Mouse (Mus musculus) limb, embryonic 11.5 days (tissue): ENCODE measurements at regions not wholly inside any gene's neighbourhood (a gene's known extent, or its start where the extent isn't known, plus 50 kb on each side); places are given as distances from the start of the nearest gene placed in this dataset.
A peak's percentile ranks its signal among the peaks of the same experiment; 100 is the strongest.

ENCODE experiments used
- ATAC-seq: fragments of 200-750 bp; cut with Nextera tagmentation; 2 replicates; pipeline ENCODE4 v1.8.0; 2017; ENCODE audit warnings: low read depth; ENCODE audit not compliant: insufficient number of reproducible peaks, low FRiP score, low TSS enrichment
- DNase-seq: peaks from one replicate; pipeline ENCODE4 v3.0.0-alpha.2; 2015; ENCODE audit warnings: low spot score
- H3K27ac ChIP-seq: fragments of 300-500 bp; sonication (generic); replicated peaks from 2 replicates; pipeline ENCODE4 v1.5.1; 2014; ENCODE audit warnings: low read depth, mild to moderate bottlenecking, low read length
- H3K27me3 ChIP-seq: fragments of 300-500 bp; sonication (generic); 2 replicates; pipeline ENCODE4 v1.6.1; 2014; ENCODE audit warnings: mild to moderate bottlenecking, low read length, mixed read lengths; ENCODE audit not compliant: control insufficient read depth, insufficient read depth
- H3K36me3 ChIP-seq: fragments of 300-500 bp; sonication (generic); 2 replicates; pipeline ENCODE4 v1.6.1; 2014; ENCODE audit warnings: mild to moderate bottlenecking, low read length, moderate library complexity, mixed read lengths; ENCODE audit not compliant: control insufficient read depth, insufficient read depth
- H3K4me1 ChIP-seq: fragments of 300-500 bp; sonication (generic); 2 replicates; pipeline ENCODE4 v1.6.1; 2014; ENCODE audit warnings: low read length, mixed read lengths; ENCODE audit not compliant: control insufficient read depth, insufficient read depth
- H3K4me2 ChIP-seq: fragments of 300-500 bp; sonication (generic); 2 replicates; pipeline ENCODE4 v1.6.1; 2014; ENCODE audit warnings: low read depth, mild to moderate bottlenecking, moderate library complexity; ENCODE audit not compliant: severe bottlenecking
- H3K4me3 ChIP-seq: fragments of 300-500 bp; sonication (generic); 2 replicates; pipeline ENCODE4 v1.5.1; 2014; ENCODE audit warnings: low read depth, low read length
- H3K9ac ChIP-seq: fragments of 300-500 bp; sonication (generic); 2 replicates; pipeline ENCODE4 v1.6.1; 2014; ENCODE audit warnings: mild to moderate bottlenecking, low read length
- H3K9me3 ChIP-seq: fragments of 300-500 bp; sonication (generic); 2 replicates; pipeline ENCODE4 v1.6.1; 2016; ENCODE audit warnings: low read length; ENCODE audit not compliant: control insufficient read depth
- WGBS: fragments of 180-500 bp; shearing (Covaris S2); extraction: QIAGEN DNeasy Blood & Tissue Kit; methylation state at CpG from one replicate; pipeline ENCODE4 v1.1.7; 2014; 5-methylcytosine and 5-hydroxymethylcytosine counted together

- no peaks in the 10 kb centered on the region for H3K27me3 ChIP-seq
- no peak for ATAC-seq
- no peaks in the 10 kb centered on the region for H3K9me3 ChIP-seq
- no peak overlapping the region for H3K4me2 ChIP-seq
- no peak overlapping the region for H3K9ac ChIP-seq
- WGBS, result 85% methylated on average over 8 of the region's 8 CpGs
- H3K4me3 ChIP-seq, result no peak overlapping the region
- no peaks in the 10 kb centered on the region for H3K36me3 ChIP-seq
- DNase-seq, result no peak
- H3K4me1 ChIP-seq, result no peaks in the 10 kb centered on the region
- no peak overlapping the region for H3K27ac ChIP-seq
Observed at GRCm38 (mm10) chr12:56414861-56415765, 69.4 kb upstream of the Mbip start.

GRCm38 (mm10) chr12:56405658-56406057 is 60.0 kb upstream of the Mbip start:
- H3K27ac ChIP-seq, result no peak overlapping the region
- DNase-seq (no peak), ATAC-seq (no peak)
- 85% methylated on average over 5 of the region's 5 CpGs for WGBS
- no peaks in the 10 kb centered on the region for H3K27me3 ChIP-seq
- H3K4me3 ChIP-seq, result no peak overlapping the region
- no peak overlapping the region for H3K9ac ChIP-seq
- H3K36me3 ChIP-seq, result no peaks in the 10 kb centered on the region
- no peaks in the 10 kb centered on the region for H3K9me3 ChIP-seq
- H3K4me2 ChIP-seq, result no peak overlapping the region
- H3K4me1 ChIP-seq, result no peaks in the 10 kb centered on the region

- 54% methylated on average over 4 of the region's 4 CpGs for WGBS
- ATAC-seq, result no peak
- H3K27me3 ChIP-seq, result no peaks in the 10 kb centered on the region
Observed at GRCm38 (mm10) chr12:56404833-56405232, 59.1 kb upstream of the Mbip start.

DNA sequence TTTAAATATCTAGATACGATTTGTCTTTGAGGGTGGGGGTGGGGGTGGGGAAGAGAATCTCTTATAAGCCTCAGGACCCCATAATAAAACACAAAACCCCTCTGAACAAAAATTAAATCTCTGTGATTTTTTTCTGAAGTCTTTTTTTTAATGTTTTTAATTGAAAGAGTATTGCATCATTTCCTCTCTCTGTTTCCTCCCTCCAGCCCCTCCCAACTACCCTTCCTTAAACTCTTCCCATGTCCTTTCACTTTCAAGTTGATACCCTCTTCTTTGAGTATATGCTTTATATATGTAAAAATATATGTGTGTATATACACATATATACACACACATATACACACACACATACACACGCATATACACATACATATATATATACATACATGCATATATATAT is 58.6 kb upstream of the Mbip start:
- WGBS, result 93% methylated on average over 2 of the region's 2 CpGs
- Histone ChIP-seq H3K4me3 (no peak overlapping the region), H3K27me3 (no peaks in the 10 kb centered on the region), H3K27ac (no peak overlapping the region), H3K9ac (no peak overlapping the region), H3K36me3 (no peaks in the 10 kb centered on the region), H3K4me2 (no peak overlapping the region), H3K9me3 (no peaks in the 10 kb centered on the region), H3K4me1 (no peaks in the 10 kb centered on the region)
- DNase-seq (no peak), ATAC-seq (no peak)

More at GRCm38 (mm10) chr12:56404833-56405232, 59.1 kb upstream of the Mbip start:
- DNase-seq, result peak; percentile 76
- Histone ChIP-seq H3K4me2 (no peak overlapping the region), H3K36me3 (no peaks in the 10 kb centered on the region), H3K9ac (no peak overlapping the region), H3K4me1 (no peaks in the 10 kb centered on the region), H3K4me3 (no peak overlapping the region), H3K9me3 (no peaks in the 10 kb centered on the region), H3K27ac (no peak overlapping the region)

DNA sequence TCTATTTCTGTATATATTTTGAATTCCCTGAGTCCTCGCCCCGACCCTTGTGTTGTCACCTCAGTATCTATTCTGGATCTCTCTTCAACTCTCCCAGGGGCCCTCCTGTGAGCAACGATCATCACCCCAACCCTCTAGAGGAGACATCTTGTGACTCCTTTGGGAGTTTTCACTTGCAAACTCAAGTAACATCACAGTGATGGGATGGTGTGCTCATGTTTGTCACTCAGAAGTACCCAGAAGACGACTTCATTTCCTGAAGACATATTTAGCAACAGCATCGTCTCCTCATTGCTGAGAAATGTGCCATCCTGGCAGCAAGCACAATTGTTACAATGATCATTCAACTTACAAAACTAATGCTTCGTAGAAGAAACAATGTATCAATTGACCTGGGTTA is 57.9 kb upstream of the Mbip start:
- Histone ChIP-seq H3K9ac (no peak overlapping the region), H3K4me3 (no peak overlapping the region), H3K4me2 (no peak overlapping the region), H3K4me1 (no peaks in the 10 kb centered on the region), H3K27me3 (no peaks in the 10 kb centered on the region), H3K27ac (no peak overlapping the region), H3K9me3 (no peaks in the 10 kb centered on the region), H3K36me3 (no peaks in the 10 kb centered on the region)
- DNase-seq (no peak), ATAC-seq (no peak)
- WGBS, result 83% methylated on average over 6 of the region's 6 CpGs

GRCm38 (mm10) chr12:56402844-56403243 is 57.1 kb upstream of the Mbip start:
- no peaks in the 10 kb centered on the region for H3K4me1 ChIP-seq
- no peaks in the 10 kb centered on the region for H3K36me3 ChIP-seq
- no peak overlapping the region for H3K4me2 ChIP-seq
- H3K27ac ChIP-seq, result no peak overlapping the region
- no peaks in the 10 kb centered on the region for H3K9me3 ChIP-seq
- H3K27me3 ChIP-seq, result no peaks in the 10 kb centered on the region
- WGBS, result 89% methylated on average over 6 of the region's 6 CpGs
- ATAC-seq, result no peak
- no peak overlapping the region for H3K4me3 ChIP-seq
- no peak for DNase-seq
- H3K9ac ChIP-seq, result no peak overlapping the region

- 82% methylated on average over 7 of the region's 7 CpGs for WGBS
- Histone ChIP-seq H3K4me2 (no peak overlapping the region), H3K9me3 (no peaks in the 10 kb centered on the region), H3K4me1 (no peaks in the 10 kb centered on the region), H3K4me3 (no peak overlapping the region), H3K36me3 (no peaks in the 10 kb centered on the region), H3K27me3 (no peaks in the 10 kb centered on the region), H3K9ac (no peak overlapping the region), H3K27ac (no peak overlapping the region)
- DNase-seq, result no peak
- ATAC-seq, result no peak
Observed at GRCm38 (mm10) chr12:56402137-56402536, 56.4 kb upstream of the Mbip start.
